Mouse (Mus musculus) midbrain, embryonic 14.5 days (tissue): Measurements from ENCODE around the gene Map7. TPM values are rescaled to one million over a fixed set of nuclear protein-coding genes. Genes with fewer than 3 reads are reported as not detected.

Source experiments
- ATAC-seq: fragments of 200-750 bp; cut with Nextera tagmentation; 2 replicates; pipeline ENCODE4 v1.8.0; 2017; ENCODE audit warnings: moderate number of reproducible peaks, moderate library complexity; ENCODE audit not compliant: low FRiP score, low TSS enrichment
- DNase-seq: peaks from one replicate; pipeline ENCODE4 v3.0.0-alpha.2; 2015
- H3K27ac ChIP-seq: fragments of 300-500 bp; sonication (generic); replicated peaks from 2 replicates; pipeline ENCODE4 v1.5.1; 2014; ENCODE audit warnings: mild to moderate bottlenecking, low read depth, low read length, moderate library complexity
- H3K27me3 ChIP-seq: fragments of 300-500 bp; sonication (generic); 2 replicates; pipeline ENCODE4 v1.6.1; 2014; ENCODE audit warnings: low read length, control low read depth, mixed read lengths; ENCODE audit not compliant: control insufficient read depth, insufficient read depth
- H3K36me3 ChIP-seq: fragments of 300-500 bp; sonication (generic); 2 replicates; pipeline ENCODE4 v1.6.1; 2014; ENCODE audit warnings: low read length, control low read depth; ENCODE audit not compliant: control insufficient read depth, insufficient read depth
- H3K4me1 ChIP-seq: fragments of 300-500 bp; sonication (generic); 2 replicates; pipeline ENCODE4 v1.6.1; 2014; ENCODE audit warnings: mild to moderate bottlenecking, antibody characterized with exemption, low read length, control low read depth; ENCODE audit not compliant: control insufficient read depth, insufficient read depth
- H3K4me2 ChIP-seq: fragments of 300-500 bp; sonication (generic); 2 replicates; pipeline ENCODE4 v1.6.1; 2014; ENCODE audit warnings: mild to moderate bottlenecking, low read length, moderate library complexity
- H3K4me3 ChIP-seq: fragments of 300-500 bp; sonication (generic); replicated peaks from 2 replicates; pipeline ENCODE4 v1.5.1; 2014; ENCODE audit warnings: low read depth, low read length
- H3K9ac ChIP-seq: fragments of 300-500 bp; sonication (generic); replicated peaks from 2 replicates; pipeline ENCODE4 v1.6.1; 2014; ENCODE audit warnings: mild to moderate bottlenecking, low read length, moderate library complexity
- H3K9me3 ChIP-seq: fragments of 300-500 bp; sonication (generic); 2 replicates; pipeline ENCODE4 v1.6.1; 2016; ENCODE audit warnings: low read length, control low read depth, mixed read lengths; ENCODE audit not compliant: control insufficient read depth
- WGBS: fragments of 180-500 bp; shearing (Covaris S2); extraction: QIAGEN DNeasy Blood & Tissue Kit; methylation state at CpG from one replicate; pipeline ENCODE4 v1.1.7; 2014; 5-methylcytosine and 5-hydroxymethylcytosine counted together
- polyA plus RNA-seq: library from polyadenylated mRNA; unstranded; fragments of >200 nt; fragmentation: Nextera tagmentation; extraction: Ambion mirVana; gene quantifications from 2 replicates; pipeline ENCODE4 v1.2.1, GENCODE M21; 2014

Gene Map7
- polyA plus RNA-seq, 1 experiment from 2014 or later = 5.3 TPM

DNA sequence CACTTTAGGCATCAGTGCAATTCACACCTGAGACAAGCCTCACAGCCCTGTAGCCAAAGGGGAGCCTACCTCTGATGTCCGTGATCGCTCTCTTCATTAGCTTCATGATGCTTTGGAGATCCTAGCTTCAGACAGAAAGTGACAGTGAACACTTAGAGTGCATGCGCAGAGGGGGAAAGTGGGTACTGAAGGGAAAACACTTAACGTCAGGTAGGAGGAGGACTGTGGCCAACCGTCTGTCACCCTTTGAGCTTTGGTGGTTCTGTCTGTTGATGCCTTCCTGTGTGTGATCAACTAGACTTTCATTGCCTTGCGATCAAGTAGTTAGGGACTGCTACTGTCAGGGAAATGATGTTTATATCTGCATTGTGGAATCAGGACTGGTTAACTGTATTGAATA lies 114.6 kb downstream of the Map7 start:
- Histone ChIP-seq H3K4me2 (no peak overlapping the region), H3K27ac (no peak overlapping the region), H3K36me3 (no peaks in the 10 kb centered on the region), H3K4me1 (no peaks in the 10 kb centered on the region), H3K9ac (no peak overlapping the region), H3K4me3 (no peak overlapping the region), H3K27me3 (no peaks in the 10 kb centered on the region), H3K9me3 (no peaks in the 10 kb centered on the region)
- DNase-seq = no peak
- no peak for ATAC-seq
- WGBS = 93% methylated on average over 6 of the region's 6 CpGs

DNA sequence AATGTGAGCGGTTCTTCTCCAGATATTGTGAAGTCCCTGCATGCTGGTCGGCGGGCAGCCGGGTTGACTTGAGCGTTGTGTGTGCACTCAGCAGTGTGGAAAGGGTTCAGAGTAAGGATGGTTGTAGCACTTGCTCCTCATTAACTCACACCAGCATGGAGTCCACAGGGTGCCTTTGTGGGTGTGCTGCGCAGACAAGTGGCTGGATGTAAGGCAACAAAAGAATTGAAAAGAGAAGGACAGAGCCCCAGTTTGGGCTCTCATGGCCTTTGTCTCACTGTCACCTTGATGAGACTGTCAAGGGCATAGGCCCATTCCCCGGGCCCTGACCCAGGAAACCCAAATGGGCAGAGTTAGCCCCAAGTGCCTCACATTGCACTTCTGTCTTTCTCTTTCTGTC lies 116.2 kb downstream of the Map7 start:
- Histone ChIP-seq H3K27me3 (no peaks in the 10 kb centered on the region), H3K27ac (no peak overlapping the region), H3K9ac (no peak overlapping the region), H3K4me2 (no peak overlapping the region), H3K36me3 (no peaks in the 10 kb centered on the region), H3K9me3 (no peaks in the 10 kb centered on the region), H3K4me3 (no peak overlapping the region), H3K4me1 (no peaks in the 10 kb centered on the region)
- DNase-seq = no peak
- ATAC-seq = no peak
- 86% methylated on average over 7 of the region's 7 CpGs for WGBS

DNA sequence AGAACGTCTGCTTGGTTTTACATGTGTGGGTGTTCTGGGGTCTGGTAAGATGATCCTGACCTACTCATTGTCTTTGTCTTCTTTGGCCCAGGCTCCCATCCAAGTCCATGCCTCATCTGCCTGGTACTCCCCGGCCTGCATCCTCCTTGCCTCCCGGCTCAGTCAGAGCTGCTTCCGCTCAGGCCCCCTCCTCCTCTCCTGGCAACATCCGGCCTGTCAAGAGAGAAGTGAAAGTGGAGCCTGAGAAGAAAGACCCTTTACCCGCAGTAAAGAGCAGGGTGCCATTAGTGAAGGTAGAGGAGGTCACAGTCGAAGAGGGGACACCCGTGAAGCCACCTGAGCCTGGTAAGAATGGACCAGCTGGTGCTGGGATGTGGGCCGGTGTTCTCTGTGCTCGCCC lies 118.8 kb downstream of the Map7 start:
- H3K9ac ChIP-seq = no peak overlapping the region
- H3K27me3 ChIP-seq = no peaks in the 10 kb centered on the region
- H3K27ac ChIP-seq = no peak overlapping the region
- H3K36me3 ChIP-seq = no peaks in the 10 kb centered on the region
- no peak overlapping the region for H3K4me3 ChIP-seq
- DNase-seq (no peak), ATAC-seq (no peak)
- H3K4me2 ChIP-seq = no peak overlapping the region
- 80% methylated on average over 10 of the region's 10 CpGs for WGBS
- H3K9me3 ChIP-seq = no peaks in the 10 kb centered on the region
- no peaks in the 10 kb centered on the region for H3K4me1 ChIP-seq

DNA sequence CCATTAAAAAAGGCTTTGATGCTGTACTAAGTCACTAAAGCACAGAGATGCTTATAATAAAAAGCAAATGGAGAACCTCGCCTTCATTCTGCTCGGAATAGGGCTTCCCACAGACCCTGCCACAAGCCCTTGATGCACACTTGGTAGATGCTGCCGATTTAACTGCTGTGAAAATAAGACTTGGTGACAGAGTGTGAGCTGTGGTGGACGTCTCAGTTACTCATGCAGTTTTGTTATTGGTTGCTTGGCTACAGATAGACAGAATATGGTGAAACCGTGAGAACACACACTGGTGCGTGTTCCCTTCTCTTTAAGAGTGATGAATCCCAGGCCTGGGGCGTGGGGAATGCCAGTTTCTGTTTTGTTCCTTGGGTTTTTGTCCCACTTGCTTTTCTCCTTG lies 120.7 kb downstream of the Map7 start:
- Histone ChIP-seq H3K9ac (no peak overlapping the region), H3K4me2 (no peak overlapping the region), H3K4me3 (no peak overlapping the region), H3K4me1 (no peaks in the 10 kb centered on the region), H3K27ac (no peak overlapping the region), H3K36me3 (no peaks in the 10 kb centered on the region), H3K9me3 (no peaks in the 10 kb centered on the region), H3K27me3 (no peaks in the 10 kb centered on the region)
- 78% methylated on average over 7 of the region's 7 CpGs for WGBS
- ATAC-seq (no peak), DNase-seq (no peak)

DNA sequence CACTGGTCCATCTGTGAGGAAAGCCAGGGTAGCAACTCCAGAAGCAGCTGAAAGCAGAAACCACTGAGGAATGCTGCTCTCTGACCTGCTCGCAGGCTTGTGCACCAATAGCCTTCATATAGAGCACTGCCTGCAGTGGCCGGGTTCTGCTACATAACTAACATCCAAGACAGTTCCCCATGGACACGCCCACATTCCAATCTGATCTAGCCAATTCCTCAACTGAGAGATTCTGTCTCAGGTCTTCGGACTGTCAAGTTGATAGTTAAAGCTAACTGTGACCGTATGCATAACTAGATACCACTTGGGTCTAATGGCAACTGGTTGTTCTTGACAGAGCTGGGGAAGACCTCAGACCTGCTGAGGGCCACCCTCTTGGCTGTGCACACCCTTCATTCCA lies 124.1 kb downstream of the Map7 start:
- no peaks in the 10 kb centered on the region for H3K27me3 ChIP-seq
- DNase-seq (no peak), ATAC-seq (no peak)
- H3K36me3 ChIP-seq = no peaks in the 10 kb centered on the region
- no peaks in the 10 kb centered on the region for H3K4me1 ChIP-seq
- no peak overlapping the region for H3K27ac ChIP-seq
- 92% methylated on average over 5 of the region's 5 CpGs for WGBS
- H3K4me3 ChIP-seq = no peak overlapping the region
- no peak overlapping the region for H3K4me2 ChIP-seq
- no peaks in the 10 kb centered on the region for H3K9me3 ChIP-seq
- H3K9ac ChIP-seq = no peak overlapping the region

DNA sequence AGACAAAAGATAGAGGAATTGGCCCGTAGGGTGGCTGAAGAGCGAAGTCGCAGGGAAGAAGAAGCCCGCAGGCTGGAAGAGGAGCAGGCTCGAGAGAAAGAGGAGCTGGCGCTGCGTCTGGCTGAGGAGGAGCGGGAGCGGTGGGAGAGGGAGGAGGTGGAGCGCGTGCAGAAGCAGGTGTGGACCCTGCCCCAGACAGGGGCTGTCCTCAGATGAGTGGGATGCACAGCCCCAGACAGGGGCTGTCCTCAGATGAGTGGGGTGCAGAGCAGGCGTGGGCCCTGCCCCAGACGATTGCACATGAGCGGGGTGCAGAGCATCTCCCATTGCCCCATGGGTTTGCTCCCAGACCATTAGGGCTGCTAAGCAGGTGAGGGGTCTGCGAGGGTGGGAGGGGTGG lies 125.0 kb downstream of the Map7 start:
- DNase-seq (peak; percentile 24), ATAC-seq (no peak)
- Histone ChIP-seq H3K4me1 (no peaks in the 10 kb centered on the region), H3K4me2 (no peak overlapping the region), H3K9me3 (no peaks in the 10 kb centered on the region), H3K4me3 (no peak overlapping the region), H3K36me3 (no peaks in the 10 kb centered on the region), H3K27me3 (no peaks in the 10 kb centered on the region), H3K9ac (no peak overlapping the region), H3K27ac (no peak overlapping the region; the same call in 1 of the 2 replicates)
- 70% methylated on average over 15 of the region's 15 CpGs for WGBS

DNA sequence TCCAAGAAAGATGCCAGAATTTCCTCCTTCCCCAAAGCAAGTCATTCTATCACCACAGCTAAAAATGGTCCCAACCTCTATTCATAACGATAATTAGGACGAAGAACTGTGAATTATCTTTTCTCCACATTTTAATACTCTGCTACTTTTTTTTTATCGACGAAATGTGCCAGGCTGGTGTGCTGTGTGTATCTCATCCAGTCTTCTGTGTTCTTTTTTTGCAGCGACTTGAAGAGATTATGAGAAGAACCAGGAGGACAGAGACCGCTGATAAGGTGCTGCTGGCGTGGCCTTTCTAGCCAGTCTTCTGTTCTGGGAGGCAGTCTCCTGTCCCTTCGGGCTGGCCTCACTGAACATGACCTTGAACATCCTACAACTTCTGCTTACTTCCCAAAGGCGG lies 125.8 kb downstream of the Map7 start:
- H3K4me1 ChIP-seq = no peaks in the 10 kb centered on the region
- WGBS = 86% methylated on average over 9 of the region's 9 CpGs
- no peak overlapping the region for H3K4me2 ChIP-seq
- DNase-seq (no peak), ATAC-seq (no peak)
- no peaks in the 10 kb centered on the region for H3K36me3 ChIP-seq
- H3K4me3 ChIP-seq = no peak overlapping the region
- H3K9ac ChIP-seq = no peak overlapping the region
- H3K9me3 ChIP-seq = no peaks in the 10 kb centered on the region
- H3K27me3 ChIP-seq = no peaks in the 10 kb centered on the region
- no peak overlapping the region for H3K27ac ChIP-seq

DNA sequence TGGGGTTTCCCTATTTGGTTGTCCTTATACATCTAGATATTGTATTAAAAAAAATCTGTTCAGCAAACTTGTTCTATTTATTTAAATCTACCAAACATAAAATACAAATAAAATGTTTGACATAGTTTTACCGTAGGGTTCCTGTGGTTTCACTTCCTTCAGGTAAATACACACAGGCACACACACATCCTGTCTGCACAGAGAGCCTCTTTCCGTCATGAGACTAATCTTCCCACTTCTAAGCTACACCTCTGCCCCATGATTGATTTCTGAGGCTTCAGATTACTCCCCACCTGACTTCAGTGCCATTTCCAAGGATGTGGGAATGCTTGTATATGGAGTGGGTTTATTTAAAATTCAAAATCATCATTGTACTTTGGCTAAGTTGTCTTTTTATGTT lies 133.2 kb downstream of the Map7 start:
- DNase-seq = no peak
- no peaks in the 10 kb centered on the region for H3K9me3 ChIP-seq
- H3K4me3 ChIP-seq = no peak overlapping the region
- no peak overlapping the region for H3K9ac ChIP-seq
- no peak for ATAC-seq
- WGBS = 76% methylated on average over 2 of the region's 2 CpGs
- peaks cover 14% of the 10 kb centered on the region for H3K4me1 ChIP-seq
- no peaks in the 10 kb centered on the region for H3K36me3 ChIP-seq
- no peak overlapping the region for H3K4me2 ChIP-seq
- no peaks in the 10 kb centered on the region for H3K27me3 ChIP-seq
- H3K27ac ChIP-seq = no peak overlapping the region

DNA sequence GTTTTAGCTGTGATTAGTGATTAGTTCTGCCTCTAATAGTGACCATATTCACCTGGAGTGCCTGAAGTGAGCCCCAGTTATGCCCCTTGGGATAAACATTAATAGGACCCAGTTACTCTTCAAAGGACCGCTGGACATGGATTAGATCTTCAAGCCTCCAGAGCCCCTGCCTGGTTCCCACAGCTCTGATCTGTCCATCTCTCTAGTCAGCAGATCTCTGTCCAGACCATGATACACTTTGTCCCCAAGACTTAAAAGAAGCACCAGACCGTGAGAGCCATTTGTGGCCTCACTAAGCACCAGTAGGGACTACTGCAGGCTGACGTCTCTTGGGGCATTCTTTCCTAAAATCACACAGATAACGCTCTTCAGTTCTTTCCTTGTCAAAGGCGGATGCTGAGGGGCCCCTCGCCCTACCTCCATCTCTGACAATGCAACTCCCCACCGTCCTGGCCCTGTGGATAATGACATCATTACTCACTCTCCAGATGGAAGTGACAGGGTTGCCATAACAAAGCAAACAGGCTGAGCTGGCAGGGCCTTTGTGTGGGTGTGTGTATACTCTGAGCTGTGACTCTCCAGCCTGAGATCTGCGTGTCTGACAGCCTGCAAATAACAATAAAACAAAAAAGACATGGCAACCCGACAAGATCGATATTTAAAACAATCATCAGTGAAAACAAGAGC lies 137.2 kb downstream of the Map7 start:
- H3K4me3 ChIP-seq = no peak overlapping the region
- ATAC-seq = peak; percentile 80
- WGBS = 3% methylated on average over 10 of the region's 10 CpGs

More for the DNA sequence above, 137.2 kb downstream of the Map7 start:
- Histone ChIP-seq H3K9me3 (no peaks in the 10 kb centered on the region), H3K27ac (peak overlapping the region; percentile 84), H3K9ac (0 out of 2 replicates have a peak overlapping the region, but pooled peaks have one; percentile 27), H3K36me3 (no peaks in the 10 kb centered on the region), H3K4me1 (peaks cover 24% of the 10 kb centered on the region), H3K4me2 (peak overlapping the region; percentile 42), H3K27me3 (no peaks in the 10 kb centered on the region)
- peak; percentile 76 for DNase-seq
